ENCODE assay signal across 30 mouse cellular contexts in genomic region chr2:71073828-71074227, GRCm38 (mm10). TPM values are rescaled to one million over a fixed set of nuclear protein-coding genes. Genes with fewer than 3 reads are reported as not detected.
DNase-seq lines count a peak whose midpoint lies in the region; ATAC-seq lines count a peak whose summit lies in the region.
"Had no signal": no experiment of that assay in that cellular context is flagged by ENCODE, and none has a peak within 500 bp of the region (broad histone marks: within the 10 kb centered on the region; RNA-seq: fewer than 3 reads in every experiment).

No protein-coding gene starts in this region.

- ATAC-seq in liver, embryonic 11.5 days (replicated peaks; ENCODE audit: low FRiP score): peak; percentile 86
- 0 out of 2 replicates have a peak, but pooled peaks have one; percentile 29 for ATAC-seq in common myeloid progenitor, adult 5-6 weeks (replicated peaks; ENCODE audit: low read depth, poor library complexity, severe bottlenecking)
- ATAC-seq in liver, embryonic 15.5 days (ENCODE audit: insufficient read depth): peak; percentile 91
- no peak for ATAC-seq in hindbrain, embryonic 16.5 days
- ATAC-seq: forebrain, embryonic 14.5 days; intestine, postnatal 0 days; midbrain, embryonic 15.5 days; Patski had no signal

- no peaks in the 10 kb centered on the region for H3K9me3 ChIP-seq in liver, embryonic 11.5 days (ENCODE audit: control insufficient read depth, low read length)
- H3K9me3 ChIP-seq in liver, embryonic 15.5 days (replicated peaks): no peaks in the 10 kb centered on the region
- H3K9me3 ChIP-seq in hindbrain, embryonic 16.5 days (ENCODE audit: control insufficient read depth, low read length): no peaks in the 10 kb centered on the region
- H3K9me3 ChIP-seq: heart, embryonic 10.5 days; heart, embryonic 15.5 days; hindbrain, embryonic 13.5 days; megakaryocyte, embryonic 14.5 days; midbrain, embryonic 15.5 days; neural tube, embryonic 15.5 days had no signal

- no peaks in the 10 kb centered on the region for H3K36me3 ChIP-seq in liver, embryonic 11.5 days (ENCODE audit: control insufficient read depth, insufficient read depth, low read length)
- peaks cover 8% of the 10 kb centered on the region; the same call in 1 of the 2 replicates for H3K36me3 ChIP-seq in liver, embryonic 15.5 days (replicated peaks)
- no peaks in the 10 kb centered on the region for H3K36me3 ChIP-seq in hindbrain, embryonic 16.5 days (ENCODE audit: control insufficient read depth, insufficient read depth, low read length)
- H3K36me3 ChIP-seq: midbrain, embryonic 15.5 days; neural tube, embryonic 15.5 days had no signal

- 43% methylated on average over 3 of the region's 3 CpGs for WGBS in liver, embryonic 11.5 days
- 15% methylated on average over 3 of the region's 3 CpGs for WGBS in liver, embryonic 15.5 days (ENCODE audit: insufficient replicate concordance)
- WGBS in hindbrain, embryonic 16.5 days: 96% methylated on average over 3 of the region's 3 CpGs

- no peak overlapping the region for H3K27ac ChIP-seq in liver, embryonic 11.5 days (ENCODE audit: low read depth, low read length)
- 0 out of 2 replicates have a peak overlapping the region, but pooled peaks have one; percentile 1 for H3K27ac ChIP-seq in liver, embryonic 15.5 days (replicated peaks)
- no peak overlapping the region for H3K27ac ChIP-seq in hindbrain, embryonic 16.5 days (ENCODE audit: low read depth, low read length)
- H3K27ac ChIP-seq: heart, embryonic 10.5 days; heart, embryonic 15.5 days; hindbrain, embryonic 13.5 days; midbrain, embryonic 15.5 days; neural tube, embryonic 15.5 days had no signal

- H3K4me2 ChIP-seq in liver, embryonic 11.5 days: no peak overlapping the region
- H3K4me2 ChIP-seq in liver, embryonic 15.5 days: peak overlapping the region; percentile 9; the same call in 1 of the 2 replicates
- H3K4me2 ChIP-seq in hindbrain, embryonic 16.5 days (ENCODE audit: low read length): no peak overlapping the region
- H3K4me2 ChIP-seq: heart, embryonic 15.5 days; hindbrain, embryonic 13.5 days; midbrain, embryonic 15.5 days; neural tube, embryonic 15.5 days had no signal

- H3K4me1 ChIP-seq in liver, embryonic 11.5 days (replicated peaks; ENCODE audit: control insufficient read depth, insufficient read depth, low read length): peaks cover 7% of the 10 kb centered on the region
- peaks cover 18% of the 10 kb centered on the region for H3K4me1 ChIP-seq in liver, embryonic 15.5 days (replicated peaks)
- H3K4me1 ChIP-seq in hindbrain, embryonic 16.5 days (ENCODE audit: control insufficient read depth, insufficient read depth, low read depth, low read length): no peaks in the 10 kb centered on the region
- H3K4me1 ChIP-seq: heart, embryonic 10.5 days; heart, embryonic 15.5 days; hindbrain, embryonic 13.5 days; midbrain, embryonic 15.5 days; neural tube, embryonic 15.5 days had no signal

- no peak overlapping the region for H3K4me3 ChIP-seq in liver, embryonic 11.5 days (ENCODE audit: low read depth, low read length)
- no peak overlapping the region for H3K4me3 ChIP-seq in liver, embryonic 15.5 days (replicated peaks)
- H3K4me3 ChIP-seq in hindbrain, embryonic 16.5 days (ENCODE audit: low read length): no peak overlapping the region
- H3K4me3 ChIP-seq: heart, embryonic 10.5 days; heart, embryonic 15.5 days; hindbrain, embryonic 13.5 days; megakaryocyte, embryonic 14.5 days; midbrain, embryonic 15.5 days; neural tube, embryonic 15.5 days had no signal

- DNase-seq in liver, embryonic 11.5 days (ENCODE audit: low spot score): no peak
- DNase-seq in liver: no peak
- DNase-seq in thymus, postnatal 14 days: no peak
- no peak for DNase-seq in yolk sac, embryonic 10.5 days (ENCODE audit: low spot score)
- DNase-seq: adrenal gland, postnatal 10 days; cerebellum, adult 11-12 months; cerebellum, postnatal 10 days; gastrocnemius, postnatal 14 days; heart, postnatal 4 days; kidney, adult 9 months; kidney, postnatal 14 days; lung, postnatal 36 days; retina, postnatal 1 day; right cerebral cortex, postnatal 14 days; thymus, adult 18-20 months; thymus, postnatal 36 days had no signal

- no peak overlapping the region for H3K9ac ChIP-seq in liver, embryonic 11.5 days (ENCODE audit: low read depth, low read length)
- H3K9ac ChIP-seq in liver, embryonic 15.5 days: no peak overlapping the region
- no peak overlapping the region for H3K9ac ChIP-seq in hindbrain, embryonic 16.5 days (ENCODE audit: low read depth, low read length)
- H3K9ac ChIP-seq: heart, embryonic 15.5 days; hindbrain, embryonic 13.5 days; midbrain, embryonic 15.5 days; neural tube, embryonic 15.5 days had no signal

- no peaks in the 10 kb centered on the region for H3K27me3 ChIP-seq in liver, embryonic 11.5 days (replicated peaks; ENCODE audit: control insufficient read depth, insufficient read depth, low read length)
- no peaks in the 10 kb centered on the region for H3K27me3 ChIP-seq in liver, embryonic 15.5 days
- no peaks in the 10 kb centered on the region for H3K27me3 ChIP-seq in hindbrain, embryonic 16.5 days (replicated peaks; ENCODE audit: control insufficient read depth, insufficient read depth, low read length)
- H3K27me3 ChIP-seq: CH12.LX; heart, embryonic 15.5 days; hindbrain, embryonic 13.5 days; megakaryocyte, embryonic 14.5 days; midbrain, embryonic 15.5 days; neural tube, embryonic 15.5 days; Patski had no signal

RNA-seq across cellular contexts. Expression of gene Mettl8, which starts 18.4 kb away (rescaled TPM):
- 21.9 and 24.1 TPM in 2 replicates for polyA plus RNA-seq in liver, embryonic 11.5 days (2014; fragmentation: Nextera tagmentation; extraction: Ambion mirVana)
- 18.7 and 28.3 TPM in 2 replicates for total RNA-seq in common myeloid progenitor, adult 5-6 weeks (2017)
- polyA plus RNA-seq in liver, embryonic 15.5 days (2015; fragmentation: Nextera tagmentation; extraction: Ambion mirVana): 7.6 and 8.5 TPM in 2 replicates
- 10.3 and 11.1 TPM in 2 replicates for polyA plus RNA-seq in hindbrain, embryonic 16.5 days (2015; fragmentation: Nextera tagmentation; extraction: Ambion mirVana)

RNA-seq across cellular contexts. Expression of gene Dcaf17, which starts 18.7 kb away (rescaled TPM):
- 34.6 and 39.0 TPM in 2 replicates for polyA plus RNA-seq in liver, embryonic 11.5 days (2014; fragmentation: Nextera tagmentation; extraction: Ambion mirVana)
- 14.0 and 18.1 TPM in 2 replicates for total RNA-seq in common myeloid progenitor, adult 5-6 weeks (2017)
- polyA plus RNA-seq in liver, embryonic 15.5 days (2015; fragmentation: Nextera tagmentation; extraction: Ambion mirVana): 14.7 and 16.2 TPM in 2 replicates
- 32.0 and 33.0 TPM in 2 replicates for polyA plus RNA-seq in hindbrain, embryonic 16.5 days (2015; fragmentation: Nextera tagmentation; extraction: Ambion mirVana)

RNA-seq across cellular contexts. Expression of gene Cybrd1, which starts 43.9 kb away (rescaled TPM):
- 0.84 and 0.91 TPM in 2 replicates for polyA plus RNA-seq in liver, embryonic 11.5 days (2014; fragmentation: Nextera tagmentation; extraction: Ambion mirVana)
- total RNA-seq in common myeloid progenitor, adult 5-6 weeks (2017): 0.14 TPM in 1 of 2 replicates, not detected in the other
- 1.1 and 1.4 TPM in 2 replicates for polyA plus RNA-seq in liver, embryonic 15.5 days (2015; fragmentation: Nextera tagmentation; extraction: Ambion mirVana)
- 5.5 and 5.9 TPM in 2 replicates for polyA plus RNA-seq in hindbrain, embryonic 16.5 days (2015; fragmentation: Nextera tagmentation; extraction: Ambion mirVana)
- total RNA-seq: CH12.LX had no signal
- polyA plus RNA-seq: C2C12 had no signal
